Mouse (Mus musculus) frontal cortex, postnatal 36 days (tissue): ENCODE measurements around the gene Gm20388.

ENCODE experiments used
- DNase-seq, 2 experiments: peaks; one replicate each; pipeline ENCODE4 v3.0.0; 2022; ENCODE audit warnings: low spot score in 2 of 2

The Gm20388 gene

GRCm38 (mm10) chr8:120630031-120630430 is 719.4 kb downstream of the Gm20388 start:
- DNase-seq, result no peak

- no peak for DNase-seq
These were observed 720.2 kb downstream of the Gm20388 start for GRCm38 (mm10) chr8:120630848-120631247.

- peak in 1 of 2 experiments; percentile 13 for DNase-seq
These were observed 721.1 kb downstream of the Gm20388 start for GRCm38 (mm10) chr8:120631441-120632375.

- DNase-seq, result no peak
These were observed 722.5 kb downstream of the Gm20388 start for GRCm38 (mm10) chr8:120632969-120633664.

GRCm38 (mm10) chr8:120633665-120634271 is 723.1 kb downstream of the Gm20388 start:
- DNase-seq, result no peak

- DNase-seq, result peak in 1 of 2 experiments; percentile 37
These were observed 723.7 kb downstream of the Gm20388 start for GRCm38 (mm10) chr8:120634329-120634839.

- no peak for DNase-seq
These were observed 730.6 kb downstream of the Gm20388 start for GRCm38 (mm10) chr8:120641245-120641644.

- DNase-seq, result no peak
These were observed 731.5 kb downstream of the Gm20388 start for GRCm38 (mm10) chr8:120642031-120642662.

- peak; percentile 66 to 70 for DNase-seq
These were observed 734.0 kb downstream of the Gm20388 start for GRCm38 (mm10) chr8:120644663-120645062.

- no peak for DNase-seq
These were observed 736.9 kb downstream of the Gm20388 start, which contains the start of gene 1190005I06Rik for GRCm38 (mm10) chr8:120647532-120647931. TSS of gene 1190005I06Rik (minus strand) at chr8:120647632.

- no peak for DNase-seq
These were observed 745.8 kb downstream of the Gm20388 start for GRCm38 (mm10) chr8:120656322-120657052.

GRCm38 (mm10) chr8:120657415-120657814 is 746.8 kb downstream of the Gm20388 start:
- no peak for DNase-seq

GRCm38 (mm10) chr8:120664566-120664965 is 753.9 kb downstream of the Gm20388 start:
- no peak for DNase-seq

GRCm38 (mm10) chr8:120665726-120666455 is 755.2 kb downstream of the Gm20388 start:
- no peak for DNase-seq

GRCm38 (mm10) chr8:120666807-120667470 is 756.3 kb downstream of the Gm20388 start:
- no peak for DNase-seq

- peak; percentile 84 to 88 for DNase-seq
These were observed 757.1 kb downstream of the Gm20388 start, which contains the start of the genes Gm27021 and Cox4i1 for GRCm38 (mm10) chr8:120667561-120668373. TSS of gene Gm27021 (minus strand) at chr8:120668079. TSS of gene Cox4i1 (plus strand) at chr8:120668222.

- DNase-seq, result no peak
These were observed 757.8 kb downstream of the Gm20388 start, which contains the start of gene Emc8 for GRCm38 (mm10) chr8:120668374-120668905. TSS of gene Emc8 (minus strand) at chr8:120668573.

- no peak for DNase-seq
These were observed 761.1 kb downstream of the Gm20388 start for GRCm38 (mm10) chr8:120671775-120672174.
